Mouse (Mus musculus) cerebellum, postnatal 36 days (tissue): ENCODE data around the gene Dnaja2.

Experiments
- DNase-seq, 2 experiments: peaks; one replicate each; pipeline ENCODE4 v3.0.0; 2021 to 2022; ENCODE audit warnings: mixed read lengths in 2 of 2

Dnaja2 gene

DNA sequence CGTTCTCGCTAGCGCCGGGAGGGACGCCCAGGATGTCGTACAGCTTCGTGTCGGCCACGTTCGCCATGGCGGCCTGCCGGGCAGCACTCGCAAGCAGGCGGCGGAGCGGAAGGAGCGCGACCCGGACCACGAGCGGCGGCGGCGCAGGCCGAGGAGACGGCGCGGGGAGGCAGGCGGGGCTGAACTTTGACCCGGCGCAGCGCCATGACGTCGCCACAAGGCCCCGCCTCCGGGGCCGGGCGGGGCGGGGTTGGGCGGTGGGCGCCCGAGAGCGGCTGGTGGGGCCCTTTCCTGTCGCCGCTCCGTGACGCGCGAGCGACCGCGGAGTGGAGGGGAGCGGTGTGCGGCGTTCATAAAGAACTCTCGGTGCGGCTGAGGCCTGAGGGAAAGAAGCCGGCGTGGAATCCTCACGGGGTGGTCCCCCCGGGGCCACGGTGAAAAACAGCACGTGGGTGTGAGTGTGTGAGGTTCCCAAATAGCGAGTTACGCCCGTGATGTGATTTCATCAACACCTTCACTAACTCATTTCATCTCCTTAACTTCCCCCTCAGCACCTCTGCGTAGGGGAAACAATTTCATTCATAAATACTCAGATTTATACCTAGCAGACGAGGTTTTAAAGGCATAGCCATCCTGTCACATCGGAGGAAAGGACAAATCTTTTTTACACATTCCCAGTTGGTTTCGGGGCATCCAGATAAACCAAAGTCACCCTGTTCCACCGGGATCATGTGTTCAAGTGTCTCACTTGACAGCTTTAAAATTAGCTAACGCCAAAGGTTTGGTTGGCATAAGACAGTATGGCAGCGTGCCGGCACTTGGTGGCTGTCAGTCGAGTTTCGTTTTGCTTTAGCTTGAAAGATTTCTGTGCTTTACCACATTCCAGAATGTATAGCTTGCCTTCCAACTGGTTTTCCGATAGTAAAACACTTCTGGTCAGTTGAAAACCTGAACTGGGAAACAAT is at the start of gene Dnaja2:
Gene Dnaja2, minus strand, starts transcription at position 164 of the 965 bp plus-strand sequence.
- DNase-seq: peak; percentile 88 to 90

DNA sequence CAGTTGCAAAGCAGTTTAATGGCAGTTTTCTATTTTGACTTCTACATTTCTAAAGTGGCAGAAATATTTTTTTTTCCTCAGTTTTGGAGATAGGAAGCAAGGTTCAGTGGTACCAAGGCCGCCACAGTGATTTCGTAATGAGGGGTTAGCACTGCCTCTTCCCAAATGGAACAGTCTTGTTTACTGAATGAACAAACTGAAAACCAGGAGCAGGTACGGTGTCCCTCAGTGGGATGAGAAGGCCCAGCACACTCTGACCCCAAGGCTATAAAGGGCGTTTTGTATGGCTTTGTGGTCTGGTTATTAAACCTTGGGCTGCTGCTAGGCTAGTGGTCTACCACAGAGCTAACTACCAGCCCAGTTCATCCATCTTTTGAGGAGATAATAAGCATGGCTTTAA is 49.1 kb upstream of the Dnaja2 start:
- DNase-seq: no peak

DNA sequence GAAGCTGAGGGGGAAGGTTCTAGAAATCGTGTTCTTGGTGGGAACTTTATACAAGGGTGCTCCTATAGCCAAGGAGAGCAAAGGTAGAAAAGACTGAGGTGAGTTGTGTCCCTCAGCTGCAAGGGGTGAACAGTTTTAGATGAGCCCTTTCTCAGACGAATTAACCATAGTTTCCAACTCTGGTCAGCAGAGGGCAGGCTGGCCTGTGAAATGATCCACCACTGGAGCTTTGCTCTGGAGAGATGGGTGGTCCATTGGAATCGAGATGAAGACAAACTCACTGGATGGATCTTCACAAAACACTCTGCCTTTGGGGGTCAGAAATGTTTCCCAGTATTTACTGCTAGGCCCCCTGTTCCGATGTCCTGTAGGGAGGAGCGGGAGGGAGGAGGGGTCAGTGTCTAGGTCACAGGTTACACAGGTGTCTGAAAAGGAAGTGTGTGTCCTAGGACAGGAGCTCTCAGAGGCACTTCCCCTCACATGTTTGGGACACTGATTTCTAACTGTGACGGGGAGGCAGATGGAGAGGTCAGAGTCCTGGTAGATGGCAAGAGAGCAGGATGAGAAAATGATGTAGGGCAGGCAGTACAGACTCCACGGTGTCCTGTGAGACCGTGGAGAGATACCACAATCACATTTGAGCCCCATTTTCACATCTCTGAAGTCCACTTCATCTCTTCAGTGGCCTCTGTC is 48.2 kb upstream of the Dnaja2 start:
- DNase-seq: peak; percentile 68 to 76

DNA sequence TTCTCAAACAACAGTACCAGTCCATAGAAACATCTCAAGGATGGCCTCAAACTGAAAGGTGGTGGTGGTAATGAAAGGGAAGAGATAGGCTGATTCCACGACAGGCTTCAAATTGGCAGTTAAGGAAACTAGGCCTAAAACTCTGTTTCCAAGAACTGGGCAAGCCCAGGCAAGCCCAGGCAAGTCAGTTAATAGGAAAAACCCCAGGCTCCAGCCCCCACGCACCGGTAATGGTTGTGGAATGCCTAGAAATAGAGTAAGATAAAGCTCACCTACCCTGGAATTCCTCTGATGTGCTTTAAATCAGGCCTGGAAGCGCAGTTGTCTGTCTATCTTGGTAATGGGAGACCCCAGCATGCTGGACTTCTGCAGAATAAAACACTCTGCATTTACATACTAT is 47.6 kb upstream of the Dnaja2 start:
- no peak for DNase-seq

DNA sequence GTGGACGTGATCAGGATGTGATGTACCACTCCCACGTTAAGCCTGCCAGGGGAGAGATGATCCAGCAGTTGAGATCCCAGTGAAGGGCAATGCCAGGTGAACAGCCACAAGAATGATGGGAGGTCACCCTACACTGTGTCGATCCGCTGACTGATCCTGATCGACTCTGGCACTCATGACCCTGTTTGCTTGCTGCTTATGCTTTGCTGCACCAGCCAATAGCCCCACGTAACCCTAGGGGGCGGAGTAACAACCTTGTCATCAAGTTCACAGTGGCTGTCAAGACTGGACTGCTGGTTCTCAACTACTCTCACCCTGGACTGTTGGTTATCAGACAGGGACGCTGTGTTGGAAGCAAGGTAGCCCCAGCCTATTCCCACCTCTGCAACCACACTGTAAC is 46.6 kb upstream of the Dnaja2 start:
- DNase-seq: no peak

DNA sequence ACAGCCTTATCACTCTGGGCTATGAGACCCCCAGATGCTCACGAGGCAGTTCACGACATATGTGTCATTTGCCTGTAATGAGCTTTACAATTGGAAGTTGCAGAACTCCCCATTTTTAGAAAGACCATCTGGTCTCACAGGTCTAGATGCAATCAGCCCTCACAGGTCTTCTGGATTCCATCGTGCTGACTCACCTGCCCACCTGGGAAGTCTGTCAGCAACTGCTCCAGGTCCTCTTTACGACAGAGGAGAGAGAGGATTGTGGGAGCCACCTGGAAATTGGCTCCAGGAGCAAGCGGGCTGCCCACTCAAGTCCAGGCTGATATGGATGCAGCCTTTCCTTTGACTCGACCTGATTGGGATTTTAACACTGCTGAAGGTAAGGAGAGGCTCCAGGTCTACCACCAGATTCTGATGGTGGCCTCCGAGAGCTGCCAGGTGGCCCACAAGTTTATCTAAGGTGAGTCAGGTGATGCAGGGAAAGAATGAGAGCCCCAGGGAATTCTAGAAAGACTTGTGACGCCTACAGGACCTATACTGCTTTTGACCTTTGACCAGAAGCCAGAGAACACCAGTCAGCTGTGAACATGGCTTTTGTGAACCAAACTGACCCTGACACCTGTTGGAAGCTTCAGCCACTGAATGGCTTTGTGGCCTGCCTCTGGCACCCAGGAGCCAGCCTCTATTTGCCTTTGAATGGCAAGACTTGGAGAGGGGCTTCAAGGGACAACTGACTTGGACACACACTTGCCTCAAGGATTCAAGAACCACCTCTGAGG is 42.5 kb upstream of the Dnaja2 start:
- DNase-seq: no peak

DNA sequence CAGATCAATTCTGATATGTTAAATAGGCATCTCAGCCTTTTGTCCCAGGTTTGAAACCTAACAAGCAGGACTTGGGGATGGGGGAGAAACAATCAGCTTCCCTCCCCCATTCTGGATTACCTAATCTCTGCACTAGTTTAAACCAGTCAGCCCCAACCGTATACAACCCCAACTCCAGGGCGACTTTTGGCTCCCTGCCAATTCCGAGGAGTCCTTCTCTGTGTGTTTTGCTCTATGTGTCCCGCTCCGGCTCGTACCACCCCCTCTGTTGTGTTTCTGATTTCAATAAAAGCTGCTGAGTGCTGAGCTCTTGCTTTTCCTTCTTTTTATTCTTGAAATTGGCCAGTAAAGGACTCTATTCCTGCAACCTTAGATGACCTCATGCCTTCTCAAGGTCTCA is 40.2 kb upstream of the Dnaja2 start:
- DNase-seq: no peak

DNA sequence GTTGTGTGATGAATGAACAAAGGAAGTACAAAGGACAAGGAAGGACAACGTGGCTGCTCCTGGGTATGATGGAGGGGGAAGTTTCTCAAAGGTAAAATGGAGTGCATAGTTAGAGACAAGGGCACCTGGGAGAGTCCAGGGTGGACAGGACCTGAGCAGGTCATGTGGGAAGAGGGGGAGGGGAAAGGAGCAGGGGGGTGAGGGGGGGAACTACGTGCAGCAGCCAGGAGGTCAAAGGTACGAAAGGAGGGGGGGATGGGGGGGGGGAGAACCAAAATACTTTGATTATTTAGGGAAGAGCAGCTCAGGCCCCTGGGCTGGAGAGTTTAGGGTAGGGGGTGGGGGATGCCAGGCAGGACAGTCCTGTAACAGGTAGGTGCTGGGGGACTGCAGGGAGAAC is 39.8 kb upstream of the Dnaja2 start:
- DNase-seq: no peak

DNA sequence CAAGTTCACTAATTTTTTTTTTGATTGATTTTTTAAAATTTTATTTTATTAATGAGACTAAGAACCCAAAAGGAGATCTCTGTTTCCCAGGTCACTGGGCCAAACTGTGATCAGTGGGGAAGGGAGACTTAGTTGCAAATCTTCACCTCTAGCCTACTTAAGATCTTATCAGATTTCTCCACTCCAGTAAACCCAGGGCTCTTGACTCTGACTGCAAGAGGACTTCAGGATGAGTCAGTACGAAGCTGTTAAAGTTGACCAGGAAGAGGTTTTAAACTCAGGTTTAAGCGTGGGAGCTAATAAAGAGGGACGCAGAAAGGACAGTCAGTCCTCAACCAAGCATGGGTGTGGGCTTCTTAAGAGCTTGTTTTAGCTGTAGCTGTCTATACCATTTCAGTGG is 38.2 kb upstream of the Dnaja2 start:
- DNase-seq: no peak

DNA sequence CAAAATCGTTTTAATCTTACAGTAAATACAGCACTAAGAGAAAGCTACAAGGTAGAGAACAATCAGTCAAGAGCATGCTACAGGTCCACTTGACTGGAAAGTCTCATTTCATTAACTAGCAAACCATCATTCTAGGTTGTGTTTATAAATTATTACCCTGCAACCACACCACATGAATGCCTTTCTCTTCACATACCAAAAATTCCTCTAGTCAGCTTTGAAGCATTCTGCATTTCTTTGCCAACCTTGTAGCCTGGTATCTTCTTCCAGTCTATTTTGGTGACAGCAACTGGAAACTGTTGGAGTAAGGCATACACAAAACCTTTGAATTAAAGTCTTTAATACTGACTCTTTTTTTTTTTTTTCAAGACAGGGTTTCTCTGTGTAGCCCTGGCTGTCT is 36.4 kb upstream of the Dnaja2 start:
- no peak for DNase-seq

DNA sequence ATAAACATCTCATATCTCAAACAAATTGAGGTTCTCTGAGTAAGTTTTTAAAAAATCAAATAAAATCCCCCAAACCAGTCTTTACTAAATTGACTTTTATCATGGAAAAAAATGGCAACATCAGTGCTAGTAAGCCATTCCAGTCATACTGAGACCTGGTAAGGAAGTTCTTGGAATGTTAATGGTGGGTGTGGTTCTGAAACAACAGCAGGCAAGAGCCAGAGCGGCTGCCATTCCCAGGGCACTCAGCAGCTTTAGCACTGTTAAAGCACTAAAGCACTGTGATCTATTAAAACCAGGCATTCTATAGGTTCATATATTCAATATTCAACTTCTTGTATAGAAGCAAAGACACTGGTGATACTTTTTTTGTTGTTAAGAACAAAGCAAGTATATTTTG is 35.1 kb upstream of the Dnaja2 start:
- no peak for DNase-seq

DNA sequence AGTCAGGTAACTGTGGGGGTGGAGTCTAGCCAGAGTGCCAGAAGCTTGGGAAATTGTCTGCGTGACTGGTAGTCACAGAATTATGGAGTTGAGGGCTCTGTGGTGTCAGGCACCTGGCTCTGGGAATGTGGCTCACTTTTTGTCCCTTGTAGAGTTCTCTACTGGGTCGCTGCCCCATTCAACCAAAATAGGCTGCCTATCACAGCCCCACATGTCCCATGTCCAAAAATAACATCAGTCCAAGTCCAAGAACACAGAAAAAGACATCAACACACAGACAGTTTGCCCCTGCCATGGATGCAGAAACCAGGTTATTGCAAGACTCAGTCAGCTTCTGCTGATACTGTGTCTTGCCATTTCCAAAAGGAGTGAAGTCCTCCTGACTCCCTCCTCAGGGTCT is 33.5 kb upstream of the Dnaja2 start:
- DNase-seq: no peak

DNA sequence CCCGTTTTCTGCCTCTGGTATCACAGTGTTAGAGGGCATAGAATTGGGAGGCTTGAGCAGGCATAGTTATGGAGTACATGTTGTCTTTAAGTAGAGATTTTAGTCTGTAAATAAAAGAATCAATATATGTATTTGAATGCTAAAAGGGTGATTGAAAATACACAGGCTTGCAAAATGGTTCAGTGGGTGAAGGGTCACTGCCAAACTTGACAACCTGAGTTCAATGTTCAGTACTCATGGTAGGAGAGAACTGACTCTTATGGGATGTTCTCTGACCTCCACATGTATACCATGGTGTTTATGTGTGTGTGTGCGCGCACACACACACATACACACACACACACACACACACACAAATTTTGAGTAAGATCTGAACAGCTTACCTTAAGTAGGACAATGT is 22.5 kb upstream of the Dnaja2 start:
- DNase-seq: no peak

DNA sequence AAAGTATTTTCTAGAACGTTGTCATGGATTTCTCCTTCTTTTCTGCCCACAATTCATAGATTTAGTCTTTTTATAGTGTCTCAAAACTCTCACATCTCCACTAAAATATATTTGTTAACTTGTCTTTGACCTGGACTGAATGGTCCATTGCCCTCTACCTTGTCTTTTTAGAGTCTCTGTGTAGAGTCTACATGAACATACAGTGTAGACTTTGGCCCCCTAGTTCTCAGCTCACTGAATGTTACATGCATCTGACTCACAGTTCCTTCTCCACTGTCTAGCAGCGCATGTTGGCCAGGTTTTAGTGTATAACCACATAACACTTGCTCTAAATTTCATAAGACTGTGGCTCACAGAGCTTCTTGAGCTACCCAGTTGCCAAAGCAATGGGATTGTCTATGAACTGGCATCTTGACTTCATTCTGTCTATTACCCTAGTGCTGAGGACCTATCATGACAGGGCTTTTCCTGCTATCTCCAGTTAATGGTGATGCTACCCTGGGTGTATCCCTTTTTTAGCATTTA is 18.9 kb upstream of the Dnaja2 start:
- no peak for DNase-seq

DNA sequence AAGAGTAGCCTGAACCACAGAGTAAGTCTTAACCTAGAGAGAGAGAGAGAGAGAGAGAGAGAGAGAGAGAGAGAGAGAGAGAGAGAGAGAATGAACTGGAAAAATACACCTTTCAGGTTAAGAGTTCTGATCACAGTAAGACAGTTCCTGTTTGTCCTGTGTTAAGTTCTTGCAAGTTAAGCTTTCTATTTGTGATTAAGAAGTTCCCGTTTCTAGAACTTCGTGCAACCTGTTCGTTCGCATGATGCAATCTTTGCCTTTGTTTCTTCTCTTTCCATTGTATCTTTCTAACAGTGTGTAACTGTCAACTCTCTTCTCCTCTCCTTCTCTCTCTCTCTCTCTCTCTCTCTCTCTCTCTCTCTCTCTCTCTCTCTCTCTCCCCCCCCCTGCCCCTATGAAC is 15.3 kb upstream of the Dnaja2 start:
- no peak for DNase-seq

DNA sequence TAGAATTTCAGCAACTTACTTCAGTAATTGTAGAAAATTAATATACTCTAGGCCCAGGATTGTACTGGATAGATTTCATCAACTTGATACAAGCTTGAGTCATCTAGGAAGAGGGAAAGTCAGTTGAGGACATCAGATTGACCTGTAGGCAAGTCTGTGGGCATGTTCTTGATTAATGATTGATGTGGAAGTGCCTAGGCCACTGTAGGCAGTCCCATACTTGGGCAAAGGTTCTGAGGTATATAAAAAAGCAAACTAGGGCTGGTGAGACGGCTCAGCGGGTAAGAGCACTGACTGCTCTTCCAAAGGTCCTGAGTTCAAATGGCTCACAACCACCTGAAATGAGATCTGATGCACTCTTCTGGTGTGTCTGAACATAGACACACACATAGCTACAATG is 12.7 kb upstream of the Dnaja2 start:
- DNase-seq: no peak

DNA sequence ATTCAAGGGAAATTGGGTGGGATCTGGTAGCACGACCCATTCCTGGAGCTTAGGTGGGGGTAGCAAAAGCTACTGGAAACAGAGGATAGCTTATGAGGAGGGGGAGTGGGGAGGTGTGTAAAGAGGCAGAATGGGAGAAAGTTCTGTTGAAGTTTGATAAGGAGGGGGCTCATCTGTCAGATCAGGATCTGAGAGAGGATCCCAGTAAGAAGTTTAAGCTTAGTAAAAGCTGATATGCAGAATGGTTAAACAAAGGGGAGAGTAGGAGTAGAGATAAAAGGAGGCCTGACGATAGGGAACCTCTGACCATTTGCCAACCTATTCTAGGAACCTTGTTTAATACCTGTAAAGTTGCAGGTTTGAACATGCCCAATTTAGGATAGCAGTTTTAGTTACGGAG is 10.0 kb upstream of the Dnaja2 start:
- no peak for DNase-seq

DNA sequence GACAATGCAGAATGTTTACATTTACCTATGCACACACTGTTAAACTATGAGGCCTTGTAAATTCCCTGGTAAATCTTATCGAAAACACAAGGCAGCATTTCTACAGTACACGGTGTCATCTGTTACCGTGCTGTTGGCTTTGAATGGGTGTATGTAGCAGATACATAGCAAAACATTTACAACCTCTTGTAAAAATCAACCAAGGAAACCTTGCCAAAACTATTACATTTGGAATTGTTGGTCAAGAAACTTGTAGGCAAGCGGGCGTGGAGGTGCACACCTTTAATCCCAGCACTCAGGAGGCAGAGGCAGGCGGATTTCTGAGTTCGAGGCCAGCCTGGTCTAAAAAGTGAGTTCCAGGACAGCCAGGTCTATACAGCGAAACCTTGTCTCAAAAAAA is 8.2 kb upstream of the Dnaja2 start:
- DNase-seq: no peak

DNA sequence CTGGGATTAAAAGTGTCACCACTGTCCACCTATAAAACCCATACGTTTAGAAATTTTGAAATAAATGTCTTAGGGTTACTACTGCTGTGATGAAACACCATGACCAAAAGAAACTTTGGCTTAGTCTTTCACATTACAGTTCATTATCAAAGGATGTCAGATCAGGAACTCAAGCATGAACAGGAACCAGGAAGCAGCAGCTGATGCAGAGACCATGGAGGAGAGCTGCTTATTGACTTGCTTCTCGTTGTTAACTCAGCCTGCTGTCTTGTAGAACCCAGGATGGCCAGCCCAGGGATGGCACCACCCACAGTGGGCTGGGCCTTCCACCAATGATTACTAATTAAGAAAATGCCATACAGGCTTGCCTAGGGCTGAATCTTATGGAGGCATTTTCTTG is 4.8 kb upstream of the Dnaja2 start:
- no peak for DNase-seq

DNA sequence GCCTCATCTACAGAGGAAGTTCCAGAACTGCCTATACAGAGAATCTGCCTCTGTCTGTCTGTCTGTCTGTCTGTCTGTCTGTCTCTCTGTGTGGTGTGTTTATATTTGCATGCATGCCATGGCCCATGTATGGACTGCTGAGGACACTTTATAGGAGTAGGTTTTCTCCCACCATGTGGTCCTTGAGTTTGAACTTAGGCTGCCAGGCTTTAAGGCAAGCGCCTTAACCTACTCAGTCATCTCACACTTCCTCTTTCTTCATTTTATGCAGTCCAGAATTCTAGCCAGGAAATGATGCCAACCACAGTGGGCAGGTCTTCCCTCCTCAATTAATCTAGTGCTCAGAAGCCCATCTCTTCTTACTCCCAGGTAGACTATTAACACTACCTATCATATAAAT is 4.1 kb upstream of the Dnaja2 start:
- no peak for DNase-seq

DNA sequence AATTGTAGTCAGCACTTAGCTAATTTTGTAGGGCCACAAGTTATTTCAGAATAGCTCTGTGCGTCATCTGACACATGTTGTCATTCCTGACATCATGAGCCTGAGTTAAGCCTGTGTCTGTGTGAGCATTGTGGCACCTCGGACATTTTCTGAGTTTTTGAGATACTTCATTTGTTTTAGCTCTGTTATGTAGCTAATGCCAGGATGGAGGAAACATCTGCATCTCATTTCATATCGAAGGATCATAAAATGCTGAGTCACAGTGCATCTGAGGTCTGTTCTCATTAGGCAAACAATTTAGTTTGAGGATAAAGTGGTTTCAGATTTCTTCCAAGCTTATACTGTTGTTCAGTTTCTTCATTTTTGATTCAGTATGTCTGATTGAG is 2.5 kb upstream of the Dnaja2 start:
- no peak for DNase-seq

DNA sequence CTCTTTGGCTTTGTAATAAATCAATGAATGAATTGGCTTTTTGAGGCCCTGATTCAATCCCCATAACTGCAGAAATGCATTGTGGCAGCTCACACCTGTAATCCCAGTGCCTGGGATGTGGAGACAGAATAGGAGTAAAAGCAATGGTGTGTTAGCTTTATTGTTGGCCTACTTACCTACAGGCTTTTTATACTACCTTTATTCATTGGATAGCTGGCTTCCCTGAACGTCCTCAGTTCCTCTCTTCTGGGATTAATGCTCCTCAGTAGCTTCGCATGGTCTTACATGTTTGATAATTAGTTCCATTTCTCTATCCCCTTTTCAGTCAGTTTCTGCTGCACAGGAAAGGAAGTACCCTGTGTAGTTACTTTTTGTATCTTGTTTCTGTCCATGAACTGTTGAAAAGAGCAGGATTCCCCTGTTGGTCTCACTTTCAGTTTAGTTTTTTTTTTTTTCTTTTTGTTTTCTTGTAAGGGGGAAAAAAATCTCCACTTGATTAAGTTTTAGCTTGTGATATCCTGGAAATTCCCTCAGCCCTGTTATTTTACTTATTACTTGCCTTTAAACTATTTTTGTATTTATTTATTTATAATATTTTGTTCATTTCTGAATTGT is 1.9 kb upstream of the Dnaja2 start:
- no peak for DNase-seq
